Mouse (Mus musculus): Measurements from ENCODE around the gene Blvrb.
"Not testable (repeated sequence)": the region's sequence is repeated elsewhere in the genome, so short reads cannot be mapped to it uniquely, and the experiment has no call there.

DNA sequence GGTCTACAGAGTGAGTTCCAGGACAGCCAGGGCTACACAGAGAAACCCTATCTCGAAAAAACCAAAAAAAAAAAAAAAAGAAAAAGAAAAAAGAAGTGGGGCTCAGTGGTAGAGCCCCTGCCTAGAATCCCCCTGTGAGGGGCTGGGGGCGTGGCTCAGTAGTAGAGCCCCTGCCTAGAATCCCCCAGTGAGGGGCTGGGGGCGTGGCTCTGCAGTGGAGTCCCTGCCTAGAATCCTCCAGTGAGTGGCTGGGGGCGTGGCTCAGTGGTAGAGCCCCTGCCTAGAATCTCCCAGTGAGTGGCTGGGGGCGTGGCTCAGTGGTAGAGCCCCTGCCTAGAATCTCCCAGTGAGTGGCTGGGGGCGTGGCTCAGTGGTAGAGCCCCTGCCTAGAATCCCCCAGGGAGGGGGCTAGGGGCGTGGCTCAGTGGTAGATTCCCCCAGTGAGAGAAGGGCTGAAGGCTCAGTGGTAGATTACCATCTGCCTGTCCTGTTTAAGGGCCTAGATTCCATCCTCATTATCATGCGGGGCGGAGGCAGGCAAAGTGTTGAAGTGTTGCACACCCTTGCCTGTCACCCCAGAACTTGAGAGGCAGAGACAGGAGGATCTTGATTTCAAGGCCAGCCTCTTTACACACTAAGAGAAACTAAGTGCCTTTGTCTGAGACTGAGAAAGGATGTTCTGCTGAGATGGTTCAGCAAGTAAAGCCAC lies 47.0 kb downstream of the Blvrb start:
- not testable (repeated sequence) for TF ChIP-seq POLR2A (IDR thresholded peaks at IDR 0.05; ENCODE audit: control insufficient read depth, low read depth, low read length); CTCF (IDR thresholded peaks at IDR 0.05; ENCODE audit: control insufficient read depth, insufficient read depth, insufficient replicate concordance, low read depth, low read length)
